Mouse (Mus musculus): ENCODE measurements around the gene Col4a1. TPM values are rescaled to one million over a fixed set of nuclear protein-coding genes. Genes with fewer than 3 reads are reported as not detected.

Col4a1 gene
- total RNA-seq, 1 experiment from 2014 or later, result not detected

DNA sequence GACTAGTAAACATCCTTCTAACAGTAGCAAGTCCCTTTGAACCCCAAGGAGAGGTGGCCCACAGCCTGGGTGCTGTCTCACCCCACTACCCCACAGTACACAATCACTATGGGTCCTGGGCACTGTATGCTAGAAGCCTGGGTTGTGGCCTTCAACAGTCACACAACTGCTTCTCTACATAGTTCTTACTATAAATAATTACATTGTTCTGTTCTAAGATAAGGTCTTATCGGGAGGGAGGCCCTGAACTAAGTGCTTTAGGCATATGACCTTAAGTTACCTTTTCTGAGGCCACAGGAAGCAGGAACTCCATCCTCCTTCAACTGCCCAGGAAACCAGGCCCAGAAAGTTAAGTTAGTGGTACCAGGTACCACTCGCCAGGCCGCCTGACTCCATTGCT is 21.9 kb upstream of the Col4a1 start:
- no peak for ATAC-seq (ENCODE audit: extremely low read depth, insufficient number of reproducible peaks, low FRiP score, poor library complexity, severe bottlenecking)

DNA sequence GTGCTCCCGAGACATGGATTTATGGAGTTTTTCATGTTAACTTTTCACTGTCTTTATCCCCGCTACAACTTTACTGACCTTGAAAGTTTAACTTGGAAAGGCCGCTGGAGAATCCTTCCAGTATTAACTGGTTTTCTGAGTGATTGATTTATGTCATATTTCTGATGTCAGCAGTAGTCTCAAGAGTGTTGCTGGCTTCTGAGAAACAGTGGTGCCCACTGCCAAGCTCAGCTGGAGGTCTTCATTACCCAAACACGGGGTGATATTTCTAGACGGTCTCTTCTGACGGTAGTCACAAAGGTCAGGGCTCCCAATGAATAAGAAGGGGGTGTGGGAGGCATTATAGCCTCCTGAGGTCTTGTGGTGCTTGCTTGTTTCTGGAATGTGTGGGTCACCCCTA is 21.1 kb upstream of the Col4a1 start:
- no peak for ATAC-seq (ENCODE audit: extremely low read depth, insufficient number of reproducible peaks, low FRiP score, poor library complexity, severe bottlenecking)

DNA sequence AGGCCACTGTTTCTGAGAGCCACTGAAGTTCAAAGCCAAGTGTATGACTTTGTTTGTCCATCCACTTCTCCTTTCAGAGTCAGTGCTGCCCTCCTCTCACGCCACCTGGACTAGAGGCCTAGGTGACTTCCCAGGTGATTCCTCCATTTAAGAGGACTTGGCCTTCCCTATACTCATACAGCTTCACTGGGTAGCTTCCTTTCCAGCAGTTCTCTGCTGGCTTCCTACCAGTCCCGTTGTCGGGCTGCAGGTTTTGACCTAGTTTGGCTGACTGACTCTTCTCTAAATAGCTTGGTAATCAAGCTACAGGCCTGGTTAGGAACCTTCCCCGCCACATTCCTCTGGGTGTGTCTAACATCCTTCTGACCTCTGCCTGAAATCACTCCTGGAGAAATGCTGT is 18.9 kb upstream of the Col4a1 start:
- ATAC-seq (ENCODE audit: extremely low read depth, insufficient number of reproducible peaks, low FRiP score, poor library complexity, severe bottlenecking), result no peak

DNA sequence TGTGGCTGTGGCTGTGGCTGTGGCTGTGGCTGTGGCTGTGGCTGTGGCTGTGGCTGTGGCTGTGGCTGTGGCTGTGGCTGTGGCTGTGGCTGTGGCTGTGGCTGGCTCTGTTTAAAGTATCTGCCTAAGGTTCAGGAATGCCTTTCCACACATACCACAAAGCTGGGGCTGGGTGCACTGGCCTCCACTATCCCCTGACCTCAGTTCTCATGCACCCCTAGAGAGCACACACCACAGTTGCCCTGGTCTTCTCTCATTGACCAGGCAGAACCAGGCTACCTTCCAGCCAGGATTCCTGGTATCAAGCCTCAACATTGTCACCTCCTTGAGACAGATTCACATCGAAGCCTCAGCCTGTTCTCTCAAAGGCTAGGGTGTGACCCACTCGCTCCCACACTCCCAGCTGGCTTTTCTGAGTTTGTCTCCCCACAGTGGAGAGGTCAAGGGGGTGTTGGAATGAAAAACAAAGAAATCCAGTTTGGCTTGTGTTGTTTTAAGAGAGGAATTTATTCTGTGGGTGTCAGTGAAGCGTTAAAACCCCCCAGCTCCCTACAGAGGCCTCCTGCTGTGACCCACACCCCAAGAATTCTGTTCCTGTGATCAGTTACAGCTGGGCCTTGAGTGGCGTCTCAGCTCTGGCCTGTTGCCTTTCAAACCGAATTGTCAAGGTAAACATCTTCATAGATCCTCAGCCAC is 15.2 kb upstream of the Col4a1 start:
- no peak for ATAC-seq (ENCODE audit: extremely low read depth, insufficient number of reproducible peaks, low FRiP score, poor library complexity, severe bottlenecking)

DNA sequence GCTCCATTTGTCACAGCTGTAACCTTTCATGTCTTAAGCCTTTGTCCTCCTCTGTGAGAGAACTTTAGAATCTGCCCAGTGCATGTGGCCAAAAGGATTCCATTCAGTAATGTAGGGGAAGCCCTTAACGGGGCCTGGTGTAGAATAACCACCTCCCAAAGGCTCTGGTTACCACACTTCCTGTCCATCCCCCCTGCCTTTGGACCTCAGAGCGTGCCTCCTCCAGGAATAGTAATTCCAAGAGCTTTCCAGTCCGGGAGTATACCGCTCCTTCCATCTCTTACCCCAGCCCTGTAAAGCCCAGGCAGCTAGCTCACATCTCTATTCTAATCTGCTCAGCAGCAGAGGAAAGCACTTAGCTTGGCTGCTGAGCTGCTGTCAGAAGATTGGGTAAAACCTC is 14.7 kb upstream of the Col4a1 start:
- ATAC-seq (ENCODE audit: extremely low read depth, insufficient number of reproducible peaks, low FRiP score, poor library complexity, severe bottlenecking), result no peak

DNA sequence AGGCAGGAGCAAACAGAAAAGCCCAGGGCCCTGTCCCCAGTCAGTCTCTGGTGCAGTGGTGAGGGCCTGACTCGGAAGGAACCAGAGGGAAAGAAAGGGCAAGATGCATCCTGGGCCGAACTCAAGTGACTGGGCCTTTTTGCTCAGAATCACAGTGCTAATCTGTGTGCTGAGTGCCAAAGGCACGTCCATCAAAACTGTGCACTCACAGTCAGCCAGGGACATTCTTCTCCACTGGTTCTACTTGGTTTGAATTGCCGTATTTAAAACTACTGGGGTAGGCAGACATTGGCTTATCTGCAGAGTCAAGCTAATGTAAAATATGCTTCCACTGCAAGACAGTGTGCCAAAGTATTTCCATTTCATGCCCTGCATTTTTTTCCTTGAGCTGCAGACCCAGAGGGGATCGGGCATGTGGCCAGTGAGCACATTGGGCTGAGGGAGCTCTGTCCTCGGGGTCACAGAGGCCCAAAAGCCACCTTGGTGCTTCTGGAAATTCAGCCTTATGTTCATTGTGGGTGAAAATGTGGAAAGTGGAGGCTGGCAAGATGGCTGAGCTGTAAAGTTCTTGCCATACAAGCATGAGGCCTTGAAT is 12.3 kb upstream of the Col4a1 start:
- ATAC-seq (ENCODE audit: extremely low read depth, insufficient number of reproducible peaks, low FRiP score, poor library complexity, severe bottlenecking), result no peak

DNA sequence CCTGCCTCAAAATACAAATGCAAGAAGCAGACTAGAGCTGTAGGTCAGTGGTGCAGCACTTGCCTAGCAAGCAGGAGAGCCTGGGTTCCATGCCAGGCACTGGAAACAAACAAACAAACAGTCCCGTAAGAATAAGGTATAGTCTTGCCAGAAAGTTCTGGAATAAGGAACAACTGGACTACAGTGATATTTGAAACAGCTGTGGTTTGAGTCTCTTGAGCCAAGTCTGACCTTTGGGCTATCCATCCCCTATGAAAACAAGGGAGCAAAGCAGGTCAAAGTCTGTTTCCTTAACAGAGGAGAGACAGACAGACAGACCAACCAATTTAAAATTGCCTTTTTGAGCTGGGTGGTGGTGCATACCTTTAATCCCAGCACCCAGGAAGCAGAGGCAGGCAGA is 11.1 kb upstream of the Col4a1 start:
- no peak for ATAC-seq (ENCODE audit: extremely low read depth, insufficient number of reproducible peaks, low FRiP score, poor library complexity, severe bottlenecking)

DNA sequence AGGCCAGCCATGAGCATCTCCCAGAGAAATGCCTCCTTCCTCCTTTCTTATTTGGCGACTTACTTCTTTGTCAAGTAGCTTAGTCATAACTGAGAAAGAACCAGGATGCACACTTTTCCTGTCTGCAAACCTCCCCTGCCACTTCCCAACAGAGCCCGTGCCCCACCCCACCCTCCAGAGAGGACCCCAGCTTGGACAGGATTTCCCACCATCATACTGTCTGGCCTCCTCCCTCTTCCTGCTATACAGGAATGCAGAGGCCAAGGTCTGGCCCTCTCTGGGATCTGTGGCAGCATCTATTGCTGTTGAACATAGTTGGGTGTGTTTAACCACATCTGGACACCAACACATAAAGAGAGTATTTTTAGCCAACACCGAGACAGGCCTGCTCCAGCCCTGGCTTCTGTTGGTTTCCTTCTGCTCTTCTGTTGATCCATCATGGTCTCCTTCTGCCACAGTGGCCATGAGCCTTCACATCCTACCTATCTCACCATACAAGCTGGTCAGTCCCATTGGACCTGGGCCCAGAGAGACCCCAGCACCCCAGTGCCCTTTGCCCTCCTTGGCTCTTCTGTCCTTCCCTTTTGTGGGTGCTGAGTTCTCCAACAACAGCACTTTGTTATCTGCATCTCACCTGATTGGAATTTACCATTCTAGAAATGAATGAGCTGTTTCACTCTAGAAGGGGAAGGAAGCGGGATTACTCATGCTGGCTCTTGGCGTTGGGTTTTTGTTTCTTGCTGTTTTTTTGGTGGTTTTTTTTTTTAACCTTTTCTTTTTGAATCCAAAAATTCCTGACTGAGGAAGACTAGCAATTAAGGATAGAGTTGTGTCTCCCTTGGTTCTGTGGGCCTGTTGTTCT is 10.3 kb upstream of the Col4a1 start:
- ATAC-seq (ENCODE audit: extremely low read depth, insufficient number of reproducible peaks, low FRiP score, poor library complexity, severe bottlenecking), result no peak

DNA sequence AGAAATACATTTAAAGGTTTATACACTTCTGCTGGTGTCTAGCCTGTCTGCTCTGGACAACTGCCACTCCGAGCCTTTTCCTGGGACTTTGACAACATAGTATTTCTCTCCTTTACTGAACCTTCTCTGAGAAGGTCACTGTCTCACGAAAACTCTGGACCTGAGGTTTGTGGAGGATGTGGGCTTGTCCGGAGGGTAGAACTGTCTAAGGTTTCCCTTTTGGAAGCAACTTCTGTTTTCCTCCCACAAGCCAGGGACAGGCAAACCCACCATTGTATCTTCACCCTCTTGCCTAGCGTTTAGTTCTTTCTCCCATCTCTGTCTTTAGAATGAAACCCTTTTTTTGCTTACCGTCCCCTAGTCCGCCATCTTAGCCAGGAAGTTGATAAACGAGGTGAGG is 9.2 kb upstream of the Col4a1 start:
- ATAC-seq (ENCODE audit: extremely low read depth, insufficient number of reproducible peaks, low FRiP score, poor library complexity, severe bottlenecking), result no peak

DNA sequence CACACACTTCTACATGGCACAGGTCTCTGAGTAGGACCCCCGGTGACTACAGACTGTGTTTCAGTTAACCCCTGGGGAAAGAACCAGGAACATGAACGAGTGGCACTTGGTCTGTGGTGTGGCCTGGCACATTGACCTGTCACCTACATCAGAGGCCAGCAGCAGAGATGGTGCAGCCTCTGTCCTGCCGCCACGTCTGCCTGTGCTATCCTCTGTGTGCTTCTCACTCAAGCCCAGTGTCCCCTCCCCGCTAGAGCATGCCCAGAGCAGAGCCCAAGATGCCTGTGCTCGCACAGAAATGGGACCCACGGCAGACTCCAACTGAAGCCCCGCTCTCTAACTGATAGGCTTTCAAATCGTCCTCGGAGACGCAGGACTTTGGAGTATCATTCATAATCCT is 6.8 kb upstream of the Col4a1 start:
- ATAC-seq (ENCODE audit: extremely low read depth, insufficient number of reproducible peaks, low FRiP score, poor library complexity, severe bottlenecking), result no peak

DNA sequence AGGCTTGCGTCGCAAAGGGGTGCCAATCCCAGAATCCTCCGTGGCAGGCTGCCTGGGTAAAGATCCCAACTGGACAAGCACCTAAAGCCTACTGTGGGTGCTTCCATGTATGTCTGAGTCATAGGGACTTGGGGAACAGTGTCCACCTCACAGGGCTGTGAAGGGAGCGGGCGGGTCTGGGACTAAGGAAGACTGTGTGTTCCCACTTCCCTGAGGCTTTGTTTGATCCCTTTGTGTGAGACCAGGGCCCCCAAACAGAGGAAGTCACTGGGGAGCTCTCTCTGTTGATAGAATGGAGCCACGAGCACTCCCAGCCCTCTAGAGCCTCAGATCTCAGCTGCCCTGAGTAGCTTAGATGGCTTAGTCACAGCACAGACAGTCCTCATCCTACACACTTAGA is 3.5 kb upstream of the Col4a1 start:
- ATAC-seq (ENCODE audit: extremely low read depth, insufficient number of reproducible peaks, low FRiP score, poor library complexity, severe bottlenecking), result no peak

DNA sequence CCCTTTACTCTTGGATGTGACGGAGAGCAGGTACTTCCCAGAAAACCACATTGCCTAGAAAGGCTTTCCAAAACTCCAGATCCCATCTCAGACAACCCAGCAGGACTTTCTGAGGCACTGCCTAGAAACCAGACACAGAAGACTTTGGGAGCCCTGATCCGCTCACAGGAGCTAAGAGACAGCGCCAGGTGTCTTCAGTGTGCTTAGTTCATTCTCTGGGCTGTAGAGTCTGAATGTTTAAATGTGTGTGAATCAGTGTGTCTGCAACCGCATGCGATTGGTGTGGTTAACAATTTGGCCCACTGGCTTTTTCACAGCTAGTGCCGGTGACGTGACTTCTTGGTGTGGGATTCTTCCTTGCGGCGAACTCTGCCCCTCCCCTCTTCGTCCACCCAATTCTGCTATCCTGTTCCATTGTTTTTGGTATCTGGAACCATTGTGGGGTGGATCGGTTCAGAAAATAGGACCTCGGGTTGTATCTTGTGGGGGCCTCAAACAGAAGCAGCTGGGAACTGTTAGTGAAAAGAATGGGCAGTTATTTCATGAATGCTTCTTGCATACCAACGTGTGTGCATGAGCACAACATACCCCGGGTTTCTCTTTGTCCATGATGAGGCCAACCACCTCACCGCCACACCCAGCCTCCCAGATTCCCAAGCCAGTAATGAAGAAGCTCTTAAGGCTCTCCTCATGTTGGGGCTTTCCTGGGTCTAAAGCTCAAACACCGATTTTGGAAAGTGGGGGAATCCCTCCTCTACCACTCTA is 2.7 kb upstream of the Col4a1 start:
- no peak for ATAC-seq (ENCODE audit: extremely low read depth, insufficient number of reproducible peaks, low FRiP score, poor library complexity, severe bottlenecking)

DNA sequence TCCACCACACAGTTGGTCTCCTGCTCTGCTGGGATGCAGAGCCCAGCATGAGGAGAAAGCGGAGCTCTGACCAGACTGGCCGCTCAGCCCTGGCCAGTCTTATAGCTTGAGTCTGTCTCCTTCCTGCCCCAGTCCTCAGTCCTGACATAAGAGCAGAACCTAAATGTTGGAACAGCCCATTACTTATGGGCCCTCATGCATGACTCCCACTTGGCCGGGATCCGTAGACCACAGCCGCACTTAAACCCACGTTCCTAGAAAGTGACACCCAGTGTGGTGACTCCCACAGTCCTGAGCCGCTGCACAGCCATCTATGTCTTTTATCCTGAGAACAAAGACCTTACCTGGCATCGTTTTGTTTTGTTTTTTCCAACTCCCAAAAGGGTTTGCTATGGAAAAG is 2.0 kb upstream of the Col4a1 start:
- no peak for ATAC-seq (ENCODE audit: extremely low read depth, insufficient number of reproducible peaks, low FRiP score, poor library complexity, severe bottlenecking)

DNA sequence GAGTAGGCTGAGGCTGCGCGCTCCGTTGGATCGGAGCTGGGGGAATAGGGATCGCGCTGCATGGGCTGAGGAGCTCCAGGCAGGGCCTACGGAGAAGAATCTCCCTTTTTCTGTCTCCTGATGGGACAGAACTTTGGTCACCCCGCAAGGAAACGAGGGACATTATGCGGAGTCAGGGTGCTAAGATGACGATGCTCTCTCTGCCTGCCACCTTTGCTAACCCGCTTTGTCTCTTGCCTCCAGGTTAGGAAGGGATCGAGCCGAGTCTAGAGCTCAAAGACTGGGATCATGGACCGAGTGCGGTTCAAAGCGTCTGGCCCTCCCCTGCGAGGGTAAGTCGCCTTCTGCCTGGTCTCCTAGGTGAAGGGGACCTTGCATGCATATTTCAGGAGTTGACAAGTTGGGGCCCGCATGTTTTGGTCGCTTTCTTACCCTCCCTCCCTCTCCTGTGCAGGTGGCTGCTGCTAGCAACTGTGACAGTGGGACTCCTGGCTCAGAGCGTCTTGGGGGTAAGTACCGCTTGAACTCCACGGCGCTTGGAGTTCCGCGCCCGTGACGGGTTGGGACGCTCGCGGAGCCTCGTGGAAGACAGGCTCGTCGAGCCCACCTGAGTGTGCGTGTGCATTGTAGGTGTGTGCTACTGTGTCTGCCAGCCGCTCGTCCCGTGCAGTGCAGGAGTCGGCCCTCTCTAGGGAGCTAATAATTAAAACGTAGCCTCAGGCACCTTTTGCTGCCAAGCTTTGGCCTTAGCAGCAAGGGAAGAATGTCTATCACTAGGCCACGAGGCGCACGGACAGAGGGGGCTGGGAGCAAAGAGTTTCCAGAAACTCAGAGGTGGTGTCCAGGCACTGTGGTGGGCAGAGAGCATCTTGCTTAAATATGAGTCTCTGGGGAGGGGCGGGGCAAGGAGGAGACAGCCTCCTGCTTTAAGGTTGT is 818 bp upstream of the Col4a1 start:
- ATAC-seq (ENCODE audit: extremely low read depth, insufficient number of reproducible peaks, low FRiP score, poor library complexity, severe bottlenecking), result no peak

DNA sequence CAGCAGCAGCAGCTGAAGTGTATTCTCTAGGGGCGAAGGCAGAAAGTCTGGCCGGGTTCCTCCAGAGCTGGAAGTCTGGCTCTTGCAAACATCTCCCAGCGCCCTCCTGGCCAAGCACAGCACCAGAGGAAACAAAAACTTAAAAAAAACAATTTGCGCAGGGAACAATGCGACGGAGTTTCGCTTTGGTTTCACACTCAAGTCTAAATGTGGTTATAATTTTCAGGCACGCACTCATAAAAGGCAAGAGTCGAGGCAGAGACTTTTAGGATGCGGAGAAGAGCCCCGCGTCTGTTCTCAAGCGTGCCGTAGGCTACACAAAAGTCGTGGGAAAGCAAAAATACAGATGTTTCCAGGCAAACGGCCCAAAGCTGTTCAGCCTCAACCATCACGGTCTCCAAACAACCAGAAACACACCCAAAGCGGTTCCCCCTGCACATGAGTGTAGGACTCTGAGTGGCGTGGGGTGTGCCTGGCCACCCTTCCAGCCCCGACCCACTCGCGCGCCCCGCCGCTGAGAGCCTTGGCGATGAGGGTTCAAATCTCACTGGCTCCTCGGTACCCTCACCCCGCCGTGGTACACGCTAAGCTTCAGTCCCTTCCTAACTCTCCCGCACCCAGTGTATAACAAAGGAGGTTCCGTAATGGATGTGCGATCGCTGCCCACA is 811 bp downstream of the Col4a1 start:
- ATAC-seq (ENCODE audit: extremely low read depth, insufficient number of reproducible peaks, low FRiP score, poor library complexity, severe bottlenecking), result no peak

DNA sequence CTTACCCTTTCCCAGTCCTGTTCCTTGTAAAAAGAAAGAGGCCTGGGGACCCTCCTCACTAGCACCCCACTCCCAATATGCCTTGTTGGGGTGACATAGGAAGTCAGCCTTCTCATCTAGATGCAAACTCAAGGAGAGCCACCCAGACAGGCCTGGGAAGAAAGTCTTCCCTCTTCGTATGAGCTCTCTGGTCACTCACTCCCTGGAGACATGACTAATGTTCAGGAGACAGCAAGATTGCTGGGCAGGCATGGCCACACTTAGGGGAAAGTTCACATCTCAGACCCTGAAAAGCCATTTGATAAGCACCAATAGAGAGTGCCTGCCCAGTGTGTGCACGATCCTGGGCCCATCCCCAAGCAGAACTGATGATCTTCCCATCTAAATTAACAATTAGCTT is 2.6 kb downstream of the Col4a1 start:
- no peak for ATAC-seq (ENCODE audit: extremely low read depth, insufficient number of reproducible peaks, low FRiP score, poor library complexity, severe bottlenecking)

DNA sequence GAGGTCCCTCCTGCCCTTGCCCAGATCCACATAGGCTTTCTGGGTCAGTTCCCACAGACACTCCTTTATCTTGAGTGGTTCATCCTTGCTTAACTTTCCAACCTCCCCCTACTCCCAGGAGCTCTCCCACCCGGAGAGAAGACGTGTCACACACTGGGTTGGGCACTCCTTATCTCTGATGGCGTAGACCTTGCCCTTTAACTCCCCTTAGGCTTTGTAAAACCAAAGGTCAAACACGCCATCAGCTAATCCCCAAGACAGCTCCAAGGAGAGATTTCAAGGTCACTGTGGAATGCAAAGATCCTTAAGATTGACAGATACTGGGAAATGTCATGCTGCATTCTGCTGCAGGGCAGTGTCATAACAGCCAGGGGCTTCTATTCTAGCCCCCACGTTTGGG is 3.4 kb downstream of the Col4a1 start:
- no peak for ATAC-seq (ENCODE audit: extremely low read depth, insufficient number of reproducible peaks, low FRiP score, poor library complexity, severe bottlenecking)

DNA sequence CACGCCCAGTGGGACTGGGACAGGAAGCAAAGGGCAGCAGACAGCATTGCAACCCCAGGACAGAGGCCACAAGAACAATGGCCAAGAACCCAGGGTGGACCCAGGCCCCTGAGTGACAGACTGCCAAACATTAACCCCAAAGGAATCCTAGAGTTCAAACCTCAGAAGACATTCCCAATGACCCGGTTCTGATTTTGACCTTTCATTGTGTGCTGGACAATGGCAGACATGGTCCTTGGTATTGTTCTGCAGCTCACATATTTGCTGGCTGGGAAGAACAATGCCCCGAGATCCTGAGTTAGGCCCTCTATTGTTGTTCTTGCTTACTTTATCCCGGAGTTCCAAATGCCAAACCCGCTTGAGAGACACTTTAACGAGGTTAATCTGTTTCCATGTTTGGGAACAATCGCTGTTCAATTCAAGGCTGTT is 4.0 kb downstream of the Col4a1 start:
- ATAC-seq (ENCODE audit: extremely low read depth, insufficient number of reproducible peaks, low FRiP score, poor library complexity, severe bottlenecking), result no peak

Measured in neutrophil, adult 5-6 weeks (primary cell).